Mouse (Mus musculus) intestine, embryonic 15.5 days (tissue): ENCODE results near the gene Thap8. TPM values are rescaled to one million over a fixed set of nuclear protein-coding genes. Genes with fewer than 3 reads are reported as not detected.

Experiments
- ATAC-seq: fragments of 200-750 bp; cut with Nextera tagmentation; 2 replicates; pipeline ENCODE4 v1.8.0; 2017; ENCODE audit warnings: moderate TSS enrichment, moderate library complexity
- H3K27ac ChIP-seq: fragments of 300-500 bp; sonication (generic); 2 replicates; pipeline ENCODE4 v1.5.1; 2015; ENCODE audit warnings: mild to moderate bottlenecking, inconsistent platforms
- H3K27me3 ChIP-seq: fragments of 300-500 bp; sonication (generic); replicated peaks from 2 replicates; pipeline ENCODE4 v1.6.1; 2015; ENCODE audit warnings: inconsistent platforms
- H3K36me3 ChIP-seq: fragments of 300-500 bp; sonication (generic); 2 replicates; pipeline ENCODE4 v1.6.1; 2015; ENCODE audit warnings: inconsistent platforms
- H3K4me1 ChIP-seq: fragments of 300-500 bp; sonication (generic); replicated peaks from 2 replicates; pipeline ENCODE4 v1.6.1; 2015; ENCODE audit warnings: inconsistent platforms
- H3K4me2 ChIP-seq: fragments of 300-500 bp; sonication (generic); replicated peaks from 2 replicates; pipeline ENCODE4 v1.6.1; 2015; ENCODE audit warnings: mild to moderate bottlenecking, inconsistent platforms
- H3K4me3 ChIP-seq: fragments of 300-500 bp; sonication (generic); replicated peaks from 2 replicates; pipeline ENCODE4 v1.5.1; 2015; ENCODE audit warnings: inconsistent platforms
- H3K9ac ChIP-seq: fragments of 300-500 bp; sonication (generic); 2 replicates; pipeline ENCODE4 v1.6.1; 2015; ENCODE audit warnings: inconsistent platforms
- H3K9me3 ChIP-seq: fragments of 300-500 bp; sonication (generic); 2 replicates; pipeline ENCODE4 v1.6.1; 2016; ENCODE audit warnings: inconsistent platforms
- WGBS: fragments of 180-500 bp; shearing (Covaris S2); methylation state at CpG from one replicate; pipeline ENCODE4 v1.1.7; 2015; 5-methylcytosine and 5-hydroxymethylcytosine counted together
- polyA plus RNA-seq: library from polyadenylated mRNA; unstranded; fragments of >200 nt; fragmentation: Nextera tagmentation; extraction: Ambion mirVana; gene quantifications from 2 replicates; pipeline ENCODE4 v1.2.1, GENCODE M21; 2015

Thap8 gene
- polyA plus RNA-seq, 1 experiment from 2014 or later, result 0.34 TPM

GRCm38 (mm10) chr7:30265531-30265930 is 14.4 kb upstream of the Thap8 start:
- no peak for ATAC-seq
- no peak overlapping the region for H3K4me2 ChIP-seq
- H3K27me3 ChIP-seq, result no peaks in the 10 kb centered on the region
- H3K9ac ChIP-seq, result no peak overlapping the region
- H3K9me3 ChIP-seq, result no peaks in the 10 kb centered on the region
- WGBS, result 90% methylated on average over 5 of the region's 5 CpGs
- H3K36me3 ChIP-seq, result no peaks in the 10 kb centered on the region
- no peaks in the 10 kb centered on the region for H3K4me1 ChIP-seq
- H3K27ac ChIP-seq, result no peak overlapping the region
- H3K4me3 ChIP-seq, result no peak overlapping the region

- no peaks in the 10 kb centered on the region for H3K9me3 ChIP-seq
- H3K36me3 ChIP-seq, result no peaks in the 10 kb centered on the region
- no peak overlapping the region for H3K9ac ChIP-seq
- no peak overlapping the region for H3K4me2 ChIP-seq
- no peaks in the 10 kb centered on the region for H3K4me1 ChIP-seq
- H3K27me3 ChIP-seq, result no peaks in the 10 kb centered on the region
- H3K27ac ChIP-seq, result no peak overlapping the region
- ATAC-seq, result no peak
- H3K4me3 ChIP-seq, result no peak overlapping the region
- 91% methylated on average over 7 of the region's 7 CpGs for WGBS
Observed at GRCm38 (mm10) chr7:30265935-30266334, 14.0 kb upstream of the Thap8 start.

- no peak overlapping the region for H3K27ac ChIP-seq
- H3K4me1 ChIP-seq, result no peaks in the 10 kb centered on the region
- H3K4me3 ChIP-seq, result no peak overlapping the region
- H3K27me3 ChIP-seq, result no peaks in the 10 kb centered on the region
- no peak overlapping the region for H3K9ac ChIP-seq
- no peaks in the 10 kb centered on the region for H3K9me3 ChIP-seq
- no peaks in the 10 kb centered on the region for H3K36me3 ChIP-seq
- no peak overlapping the region for H3K4me2 ChIP-seq
- no peak for ATAC-seq
- WGBS, result 78% methylated on average over 3 of the region's 3 CpGs
Observed at GRCm38 (mm10) chr7:30266780-30267179, 13.1 kb upstream of the Thap8 start.

GRCm38 (mm10) chr7:30269641-30270040 is 10.3 kb upstream of the Thap8 start:
- Histone ChIP-seq H3K4me3 (no peak overlapping the region), H3K27me3 (no peaks in the 10 kb centered on the region), H3K9ac (no peak overlapping the region), H3K9me3 (no peaks in the 10 kb centered on the region), H3K36me3 (no peaks in the 10 kb centered on the region), H3K27ac (no peak overlapping the region), H3K4me1 (no peaks in the 10 kb centered on the region), H3K4me2 (no peak overlapping the region)
- 91% methylated on average over 4 of the region's 4 CpGs for WGBS
- no peak for ATAC-seq

GRCm38 (mm10) chr7:30274383-30274782 is 5.5 kb upstream of the Thap8 start:
- Histone ChIP-seq H3K36me3 (no peaks in the 10 kb centered on the region), H3K4me3 (no peak overlapping the region), H3K27me3 (no peaks in the 10 kb centered on the region), H3K9me3 (no peaks in the 10 kb centered on the region), H3K4me2 (no peak overlapping the region), H3K27ac (no peak overlapping the region), H3K9ac (no peak overlapping the region), H3K4me1 (peaks cover 1% of the 10 kb centered on the region; the same call in 1 of the 2 replicates)
- 53% methylated on average over 6 of the region's 6 CpGs for WGBS
- ATAC-seq, result no peak

- no peak overlapping the region for H3K4me3 ChIP-seq
- 40% methylated on average over 2 of the region's 2 CpGs for WGBS
- ATAC-seq, result no peak
- H3K4me1 ChIP-seq, result peaks cover 4% of the 10 kb centered on the region; the same call in 1 of the 2 replicates
- no peaks in the 10 kb centered on the region for H3K27me3 ChIP-seq
- H3K9ac ChIP-seq, result no peak overlapping the region
- no peaks in the 10 kb centered on the region for H3K36me3 ChIP-seq
- no peaks in the 10 kb centered on the region for H3K9me3 ChIP-seq
- peak overlapping the region; percentile 86 for H3K4me2 ChIP-seq
- no peak overlapping the region for H3K27ac ChIP-seq
Observed at GRCm38 (mm10) chr7:30278911-30279310, 983 bp upstream of the Thap8 start.

- WGBS, result 0% methylated on average over 6 of the region's 6 CpGs
- peak overlapping the region; percentile 82 for H3K4me3 ChIP-seq
- H3K27ac ChIP-seq, result peak overlapping the region; percentile 98
- H3K9me3 ChIP-seq, result no peaks in the 10 kb centered on the region
- H3K4me2 ChIP-seq, result peak overlapping the region; percentile 86
- no peaks in the 10 kb centered on the region for H3K36me3 ChIP-seq
- no peaks in the 10 kb centered on the region for H3K27me3 ChIP-seq
- peak; percentile 35; the same call in 1 of the 2 replicates for ATAC-seq
- H3K9ac ChIP-seq, result peak overlapping the region; percentile 54
- peaks cover 4% of the 10 kb centered on the region; the same call in 1 of the 2 replicates for H3K4me1 ChIP-seq
Observed at GRCm38 (mm10) chr7:30279536-30279935, 358 bp upstream of the Thap8 start.

GRCm38 (mm10) chr7:30280670-30281138 is 810 bp downstream of the Thap8 start:
- H3K9ac ChIP-seq, result peak overlapping the region; percentile 38
- under 1% methylated on average over 20 of the region's 20 CpGs for WGBS

GRCm38 (mm10) chr7:30281522-30281921 is 1.6 kb downstream of the Thap8 start:
- 70% methylated on average over 4 of the region's 4 CpGs for WGBS
- Histone ChIP-seq H3K9ac (no peak overlapping the region), H3K27ac (peak overlapping the region; percentile 98; the same call in 1 of the 2 replicates), H3K4me3 (no peak overlapping the region), H3K27me3 (no peaks in the 10 kb centered on the region), H3K4me1 (peaks cover 4% of the 10 kb centered on the region; the same call in 1 of the 2 replicates), H3K4me2 (peak overlapping the region; percentile 86), H3K9me3 (no peaks in the 10 kb centered on the region), H3K36me3 (no peaks in the 10 kb centered on the region)
- ATAC-seq, result no peak

More at GRCm38 (mm10) chr7:30280670-30281138, 810 bp downstream of the Thap8 start:
- peak; percentile 83 for ATAC-seq
- Histone ChIP-seq H3K4me1 (peaks cover 4% of the 10 kb centered on the region; the same call in 1 of the 2 replicates), H3K4me3 (peak overlapping the region; percentile 82), H3K36me3 (no peaks in the 10 kb centered on the region), H3K4me2 (peak overlapping the region; percentile 86), H3K9me3 (no peaks in the 10 kb centered on the region), H3K27ac (peak overlapping the region; percentile 98), H3K27me3 (no peaks in the 10 kb centered on the region)

- H3K9me3 ChIP-seq, result no peaks in the 10 kb centered on the region
- no peak overlapping the region for H3K27ac ChIP-seq
- no peak overlapping the region for H3K9ac ChIP-seq
- no peak overlapping the region for H3K4me2 ChIP-seq
- H3K27me3 ChIP-seq, result no peaks in the 10 kb centered on the region
- ATAC-seq, result no peak
- 78% methylated on average over 7 of the region's 7 CpGs for WGBS
- H3K4me3 ChIP-seq, result no peak overlapping the region
- peaks cover 4% of the 10 kb centered on the region; the same call in 1 of the 2 replicates for H3K4me1 ChIP-seq
- H3K36me3 ChIP-seq, result no peaks in the 10 kb centered on the region
Observed at GRCm38 (mm10) chr7:30282740-30283139, 2.8 kb downstream of the Thap8 start.

- no peak overlapping the region for H3K9ac ChIP-seq
- WGBS, result 63% methylated on average over 8 of the region's 8 CpGs
- H3K4me1 ChIP-seq, result no peaks in the 10 kb centered on the region
- no peaks in the 10 kb centered on the region for H3K9me3 ChIP-seq
- H3K27ac ChIP-seq, result no peak overlapping the region
- H3K36me3 ChIP-seq, result no peaks in the 10 kb centered on the region
- ATAC-seq, result no peak
- no peak overlapping the region for H3K4me2 ChIP-seq
- no peaks in the 10 kb centered on the region for H3K27me3 ChIP-seq
- H3K4me3 ChIP-seq, result no peak overlapping the region
Observed at GRCm38 (mm10) chr7:30286701-30287410, 7.0 kb downstream of the Thap8 start.

- H3K9ac ChIP-seq, result no peak overlapping the region
- no peaks in the 10 kb centered on the region for H3K9me3 ChIP-seq
- no peaks in the 10 kb centered on the region for H3K27me3 ChIP-seq
- no peak overlapping the region for H3K27ac ChIP-seq
- no peak overlapping the region for H3K4me3 ChIP-seq
- 0 out of 2 replicates have a peak, but pooled peaks cover 2% of the 10 kb centered on the region for H3K4me1 ChIP-seq
- H3K36me3 ChIP-seq, result no peaks in the 10 kb centered on the region
- H3K4me2 ChIP-seq, result no peak overlapping the region
- ATAC-seq, result no peak
- 61% methylated on average over 6 of the region's 6 CpGs for WGBS
Observed at GRCm38 (mm10) chr7:30288046-30288445, 8.2 kb downstream of the Thap8 start.
